Mouse (Mus musculus) bone marrow, adult 2 months (tissue): ENCODE measurements around the gene Stk38. TPM values are rescaled to one million over a fixed set of nuclear protein-coding genes. Genes with fewer than 3 reads are reported as not detected.

Source experiments
- H3K27ac ChIP-seq: fragments of 200-500 bp; 2 replicates; pipeline ENCODE4 v1.5.1; 2012; ENCODE audit warnings: low read depth, mild to moderate bottlenecking, control low read depth, inconsistent platforms, low read length; ENCODE audit not compliant: control insufficient read depth, poor library complexity, insufficient read depth
- H3K4me1 ChIP-seq: fragments of 200-500 bp; 2 replicates; pipeline ENCODE4 v1.6.1; 2011; ENCODE audit warnings: low read length; ENCODE audit not compliant: control insufficient read depth, insufficient read depth
- H3K4me3 ChIP-seq: fragments of 200-500 bp; replicated peaks from 2 replicates; pipeline ENCODE3; 2011; ENCODE audit warnings: mild to moderate bottlenecking, low read depth, low read length, control low read depth; ENCODE audit not compliant: control insufficient read depth
- CTCF ChIP-seq: fragments of 200-500 bp; IDR thresholded peaks from 2 replicates; pipeline ENCODE4 v1.5.1; 2011; ENCODE audit warnings: low read length, control low read depth; ENCODE audit not compliant: control insufficient read depth, insufficient read depth
- POLR2A ChIP-seq: fragments of 200-500 bp; IDR thresholded peaks from 2 replicates; pipeline ENCODE4 v1.6.1; 2011; ENCODE audit warnings: low read depth, mild to moderate bottlenecking, control low read depth, low read length, borderline replicate concordance; ENCODE audit not compliant: control insufficient read depth
- WGBS: fragments of 180-500 bp; shearing (Covaris S2); methylation state at CpG from one replicate; pipeline ENCODE4 v1.1.7; 2018; 5-methylcytosine and 5-hydroxymethylcytosine counted together
- polyA plus RNA-seq: library from polyadenylated mRNA; stranded (reverse); fragments of >200 nt; gene quantifications from 2 replicates; pipeline ENCODE4 v1.2.4, GENCODE M21; 2011; ENCODE audit warnings: low replicate concordance; ENCODE audit not compliant: missing spikeins, insufficient read depth, insufficient read length

Gene Stk38
- 139 and 214 TPM in 2 replicates for polyA plus RNA-seq

DNA sequence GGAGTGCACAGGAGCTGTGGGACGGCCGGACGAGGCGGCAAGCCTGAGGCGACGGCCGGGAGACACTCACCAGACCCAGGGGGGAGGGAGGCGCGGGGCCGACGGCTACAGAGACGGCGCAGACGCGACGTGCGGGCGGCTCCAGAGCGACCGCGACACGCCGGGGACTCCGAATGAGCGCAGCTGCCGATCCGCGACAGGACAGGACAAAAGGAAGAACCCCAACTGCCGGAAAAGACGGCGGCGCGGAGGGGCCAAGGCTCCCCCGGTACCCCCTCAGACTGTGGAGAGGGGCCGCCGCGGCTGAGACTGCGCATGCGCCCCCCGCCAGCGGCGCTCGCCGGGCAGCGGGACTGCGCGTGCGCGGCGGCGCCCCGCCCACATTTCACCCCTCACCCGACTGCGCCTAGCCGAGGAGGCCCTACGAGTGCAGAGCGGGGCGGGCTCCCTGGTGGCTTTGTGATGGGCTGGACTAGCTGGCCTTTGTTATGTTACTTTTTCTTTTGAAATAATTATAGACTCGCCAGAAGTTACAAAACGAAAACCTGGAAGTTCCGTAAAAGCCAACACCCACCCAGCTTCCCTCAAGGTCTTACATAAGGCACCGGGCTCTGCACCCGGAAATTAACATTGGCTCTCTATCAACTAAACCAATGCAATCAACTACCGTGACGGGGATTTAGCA lies at the start of gene Stk38:
Gene Stk38, minus strand, starts transcription at position 355 of the 685 bp plus-strand sequence.
- Histone ChIP-seq H3K4me1 (peaks cover 7% of the 10 kb centered on the region), H3K27ac (peak within 1 kb of the TSS; percentile 95), H3K4me3 (peak within 1 kb of the TSS; percentile 100)
- TF ChIP-seq POLR2A (peak; percentile 66; the same call in 1 of the 2 replicates), CTCF (no peak)
- WGBS, result under 1% methylated on average over 65 of the region's 65 CpGs

DNA sequence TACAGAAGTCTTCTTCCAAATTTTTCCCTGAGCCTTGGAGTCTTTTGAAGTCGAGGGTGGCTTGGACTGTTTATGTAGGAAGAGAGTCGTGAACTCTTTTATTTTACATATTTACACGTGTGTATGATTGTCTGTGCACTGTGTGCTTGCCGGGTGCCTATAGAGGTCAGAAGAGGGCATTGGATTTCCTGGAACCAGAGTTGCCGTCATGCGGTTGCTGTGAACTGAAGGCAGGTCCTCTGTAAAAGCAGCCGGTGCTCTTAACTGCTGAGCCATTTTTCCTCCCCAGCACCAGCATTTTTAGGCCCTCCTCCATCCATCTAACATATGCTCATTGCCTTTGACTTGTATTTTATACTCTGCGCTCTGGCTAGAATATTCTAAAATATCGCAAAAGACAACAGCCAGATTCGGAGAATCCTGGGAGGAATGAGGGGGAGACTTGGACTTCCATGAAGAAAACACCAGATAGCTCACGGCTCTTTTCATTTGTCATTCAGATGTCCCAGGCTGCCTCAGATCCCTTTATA lies 49.6 kb upstream of the Stk38 start:
- no peaks in the 10 kb centered on the region for H3K4me1 ChIP-seq
- 74% methylated on average over 11 of the region's 11 CpGs for WGBS

DNA sequence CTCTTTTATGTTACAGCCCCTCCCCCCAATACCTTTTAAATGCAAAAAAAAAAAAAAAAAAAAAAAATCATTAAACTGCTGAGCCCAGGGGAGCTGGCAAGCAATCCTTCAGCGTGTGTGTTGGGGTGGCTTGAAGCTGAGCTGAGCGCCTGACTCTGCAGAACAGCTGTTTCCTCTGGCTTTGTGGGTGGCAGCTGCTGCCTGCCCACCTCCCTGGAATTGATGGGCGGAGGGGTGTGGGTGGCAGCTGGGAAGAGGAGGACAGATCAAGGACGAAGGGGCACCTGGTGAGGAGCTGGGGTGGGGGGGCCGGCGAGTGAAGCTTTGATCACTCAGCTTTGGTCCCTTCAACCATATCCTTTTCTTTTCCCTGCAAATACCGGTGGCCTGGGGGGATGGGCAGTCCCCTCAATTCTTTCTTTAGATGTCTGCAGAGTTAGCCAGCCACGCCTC lies 48.9 kb upstream of the Stk38 start:
- no peak for TF ChIP-seq POLR2A
- WGBS, result 2% methylated on average over 8 of the region's 8 CpGs
- Histone ChIP-seq H3K4me1 (no peaks in the 10 kb centered on the region), H3K27ac (no peak overlapping the region), H3K4me3 (no peak overlapping the region)

More for the DNA sequence above, 49.6 kb upstream of the Stk38 start:
- H3K4me3 ChIP-seq, result no peak overlapping the region
- TF ChIP-seq POLR2A (no peak), CTCF (no peak)
- H3K27ac ChIP-seq, result no peak overlapping the region

DNA sequence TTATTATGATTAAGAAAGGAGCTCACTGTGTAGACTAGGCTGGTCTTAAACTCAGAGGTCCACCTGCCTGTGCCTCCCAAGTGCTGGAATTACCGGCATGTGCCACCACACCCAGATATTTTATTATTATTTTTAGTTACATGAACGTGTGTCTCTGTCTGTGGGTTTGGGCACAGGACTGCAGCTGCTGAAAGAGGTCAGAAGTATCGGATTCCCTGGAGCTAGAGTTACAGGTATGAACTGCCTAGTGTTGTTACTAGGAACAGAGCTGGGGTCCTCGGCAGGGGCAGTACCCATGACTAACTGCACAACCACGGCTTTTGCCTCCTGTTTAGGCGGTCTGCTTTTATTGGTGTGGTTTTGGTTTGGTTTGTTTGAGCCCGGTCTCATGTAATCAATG lies 48.4 kb upstream of the Stk38 start:
- no peaks in the 10 kb centered on the region for H3K4me1 ChIP-seq
- no peak for TF ChIP-seq POLR2A
- TF ChIP-seq CTCF, result no peak
- 18% methylated on average over 7 of the region's 7 CpGs for WGBS
- H3K27ac ChIP-seq, result no peak overlapping the region
- H3K4me3 ChIP-seq, result no peak overlapping the region

DNA sequence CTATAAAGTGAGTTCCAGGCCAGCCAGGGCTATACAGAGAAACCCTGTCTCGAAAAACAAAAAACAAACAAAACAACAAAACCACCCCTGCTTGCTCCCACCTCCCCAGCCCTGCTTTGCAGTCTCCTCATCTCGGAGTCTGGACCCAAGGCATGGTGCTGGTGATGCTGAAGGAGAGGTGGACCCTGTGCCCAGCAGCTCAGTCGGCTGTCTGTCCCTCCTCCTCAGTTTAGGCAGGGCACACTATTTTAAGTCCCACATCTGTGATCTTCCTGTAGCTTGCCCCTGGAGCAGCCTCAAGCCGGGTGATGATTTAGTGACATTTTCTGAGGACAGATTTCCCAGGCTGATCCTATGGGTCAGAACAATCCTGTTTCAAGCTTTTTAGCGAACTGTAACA lies 47.8 kb upstream of the Stk38 start:
- TF ChIP-seq CTCF (no peak), POLR2A (no peak)
- no peak overlapping the region for H3K4me3 ChIP-seq
- no peak overlapping the region for H3K27ac ChIP-seq
- 63% methylated on average over 5 of the region's 5 CpGs for WGBS
- H3K4me1 ChIP-seq, result no peaks in the 10 kb centered on the region

DNA sequence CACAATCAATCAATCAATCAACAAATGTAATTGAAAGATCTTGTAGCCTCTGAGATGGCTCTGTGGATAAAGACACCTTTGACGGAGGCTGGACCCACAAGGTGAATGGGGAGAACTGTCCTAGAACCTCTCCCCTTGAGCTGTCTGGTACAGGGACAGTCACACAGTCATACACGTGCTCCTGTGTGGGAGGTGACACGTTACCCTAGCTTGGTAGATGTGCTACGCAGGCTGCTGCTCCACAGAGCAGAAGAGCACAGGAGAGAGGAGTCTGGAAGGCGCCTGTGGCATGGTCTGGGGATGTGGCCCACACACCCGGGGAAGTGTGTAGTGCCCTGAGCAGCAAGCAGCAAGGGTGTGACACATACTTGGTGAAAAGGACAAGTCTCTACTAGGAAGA lies 46.6 kb upstream of the Stk38 start:
- 63% methylated on average over 6 of the region's 6 CpGs for WGBS
- peaks cover under 1% of the 10 kb centered on the region; the same call in 1 of the 2 replicates for H3K4me1 ChIP-seq
- H3K27ac ChIP-seq, result no peak overlapping the region
- no peak overlapping the region for H3K4me3 ChIP-seq
- TF ChIP-seq CTCF (no peak), POLR2A (no peak)

DNA sequence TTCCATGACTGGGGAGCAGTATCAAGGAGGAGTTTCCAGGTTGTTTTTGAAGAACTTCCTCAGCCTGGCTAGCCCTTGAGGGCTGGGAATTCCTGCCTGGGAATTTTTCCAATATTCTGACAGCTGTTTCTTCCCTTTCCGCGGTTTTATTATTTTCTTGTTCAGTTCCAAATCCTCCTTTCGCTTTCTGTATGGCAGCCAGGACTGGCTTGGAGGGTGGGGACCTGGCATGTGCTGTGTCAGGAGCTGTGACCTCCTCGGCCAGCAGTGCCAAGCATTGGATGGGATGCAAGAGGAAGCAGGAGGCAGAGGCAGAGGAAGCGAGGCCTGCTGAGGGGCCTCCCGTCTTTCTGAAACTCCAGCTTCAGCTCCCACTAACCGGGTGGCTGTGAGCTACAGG lies 46.0 kb upstream of the Stk38 start:
- H3K27ac ChIP-seq, result no peak overlapping the region
- peaks cover 1% of the 10 kb centered on the region; the same call in 1 of the 2 replicates for H3K4me1 ChIP-seq
- H3K4me3 ChIP-seq, result no peak overlapping the region
- WGBS, result 31% methylated on average over 7 of the region's 7 CpGs
- TF ChIP-seq POLR2A (no peak), CTCF (no peak)

DNA sequence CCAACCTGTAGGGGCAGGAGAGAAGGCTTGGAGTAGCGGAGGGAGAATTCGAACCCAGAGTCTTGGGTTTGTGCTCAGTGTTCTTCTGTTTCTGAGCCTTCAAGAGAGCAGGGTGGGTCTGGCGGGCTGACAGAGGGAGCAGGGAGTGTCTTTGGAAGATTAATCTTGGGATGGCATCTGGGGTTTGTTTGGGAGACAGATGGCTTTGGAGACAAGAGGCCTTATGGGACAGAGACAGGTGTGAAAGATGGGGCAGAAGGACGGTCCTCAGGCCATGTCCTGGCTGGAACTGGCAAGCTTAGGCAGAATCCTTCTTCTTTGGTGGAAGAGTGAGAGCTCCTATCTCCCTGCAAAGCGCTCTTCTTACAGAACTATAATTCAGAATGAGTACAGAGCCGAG lies 45.3 kb upstream of the Stk38 start:
- no peak overlapping the region for H3K4me3 ChIP-seq
- H3K4me1 ChIP-seq, result peaks cover 1% of the 10 kb centered on the region; the same call in 1 of the 2 replicates
- TF ChIP-seq POLR2A, result no peak
- TF ChIP-seq CTCF, result no peak
- no peak overlapping the region for H3K27ac ChIP-seq
- 86% methylated on average over 6 of the region's 6 CpGs for WGBS
